Mouse (Mus musculus): ENCODE data around the gene Kcnj16.

Kcnj16 gene

DNA sequence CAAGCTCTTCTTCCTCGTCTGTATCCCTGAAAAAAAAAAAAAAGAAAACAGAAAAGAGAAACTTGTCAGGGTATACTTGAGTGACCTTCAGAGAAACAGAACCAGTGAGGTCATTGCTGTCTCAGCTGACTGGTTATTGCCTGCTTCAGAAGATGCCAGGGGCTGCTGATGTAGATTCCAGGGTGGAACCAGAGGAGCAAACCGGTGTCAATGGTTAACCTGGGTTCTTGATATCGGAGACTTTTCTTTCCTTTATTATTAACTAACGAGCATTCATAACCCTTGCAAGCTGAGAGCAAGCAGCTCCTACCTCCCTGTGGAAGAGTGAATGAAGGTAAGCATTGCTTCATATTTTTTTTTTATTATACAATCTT lies at the start of gene Kcnj16:
Gene Kcnj16 (plus strand): TSS at position 272 of the 374 bp plus-strand sequence.
- no peak for DNase-seq

DNA sequence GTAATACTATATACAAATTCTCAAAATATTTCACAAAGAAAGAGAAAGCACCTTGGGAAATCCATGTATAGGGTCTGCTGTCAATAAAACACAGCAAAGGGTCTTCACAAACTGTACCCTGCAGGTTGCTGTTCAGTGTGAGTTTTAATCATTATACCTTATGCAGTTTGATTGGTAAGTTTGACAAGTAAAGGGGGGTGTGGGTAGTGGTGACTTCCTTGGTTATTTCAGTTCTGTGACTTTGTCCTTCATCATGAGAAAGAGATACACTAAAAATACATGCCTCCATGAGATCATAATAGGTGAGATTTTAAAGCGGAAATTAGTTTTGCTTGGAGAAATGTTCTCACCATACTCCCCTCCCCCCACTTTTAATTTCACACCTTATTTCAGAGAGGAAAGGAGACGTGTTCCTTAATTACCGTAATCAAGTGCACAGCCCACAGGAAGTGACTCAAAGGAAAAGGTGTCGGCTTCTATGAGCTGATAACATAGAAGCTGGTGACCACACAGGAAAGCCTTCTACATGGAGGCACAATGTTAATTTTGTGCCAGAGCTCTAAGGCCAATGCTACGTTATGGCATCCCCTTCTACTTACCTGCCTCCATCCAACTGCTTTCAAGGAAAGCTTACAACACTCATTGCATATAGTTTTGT lies 48.9 kb upstream of the Kcnj16 start:
- no peak for DNase-seq

DNA sequence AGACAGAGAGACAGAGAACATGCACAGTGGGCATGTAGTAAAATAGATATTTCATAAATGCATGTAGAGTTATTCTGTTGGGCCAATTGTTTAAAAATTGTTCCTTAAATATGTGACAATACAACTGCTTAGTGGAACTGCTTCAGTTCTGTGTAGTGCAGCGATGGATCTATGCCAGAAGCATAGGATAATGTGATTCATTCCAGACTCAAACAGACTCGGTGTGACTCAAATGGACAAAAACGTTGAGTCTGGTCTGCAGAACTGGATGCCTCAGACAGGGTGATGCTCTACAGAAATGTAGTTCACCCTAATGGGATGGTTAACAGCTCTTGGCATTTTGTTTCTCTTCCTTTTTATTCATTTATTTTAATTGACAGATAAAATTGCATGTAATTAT lies 32.1 kb upstream of the Kcnj16 start:
- no peak for DNase-seq

DNA sequence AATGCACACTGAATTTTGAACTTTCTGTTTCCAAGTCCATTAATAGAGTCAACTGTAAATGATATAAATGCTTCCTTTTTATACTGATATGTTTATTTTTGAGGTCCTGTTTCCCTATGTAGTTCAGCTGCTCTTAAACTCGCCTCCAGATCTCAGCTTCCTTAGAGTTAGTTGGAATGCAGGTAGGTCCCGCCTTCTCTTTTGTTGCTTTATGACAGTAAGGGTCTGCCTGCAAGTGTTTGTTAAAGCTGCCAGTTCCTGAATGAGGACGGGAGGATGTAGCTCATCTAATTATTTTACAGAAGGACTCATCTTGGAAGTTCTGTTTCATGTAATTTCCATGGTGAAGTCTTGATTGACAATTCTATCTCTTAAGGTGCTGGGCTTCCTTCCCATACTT lies 25.6 kb upstream of the Kcnj16 start:
- DNase-seq: no peak

DNA sequence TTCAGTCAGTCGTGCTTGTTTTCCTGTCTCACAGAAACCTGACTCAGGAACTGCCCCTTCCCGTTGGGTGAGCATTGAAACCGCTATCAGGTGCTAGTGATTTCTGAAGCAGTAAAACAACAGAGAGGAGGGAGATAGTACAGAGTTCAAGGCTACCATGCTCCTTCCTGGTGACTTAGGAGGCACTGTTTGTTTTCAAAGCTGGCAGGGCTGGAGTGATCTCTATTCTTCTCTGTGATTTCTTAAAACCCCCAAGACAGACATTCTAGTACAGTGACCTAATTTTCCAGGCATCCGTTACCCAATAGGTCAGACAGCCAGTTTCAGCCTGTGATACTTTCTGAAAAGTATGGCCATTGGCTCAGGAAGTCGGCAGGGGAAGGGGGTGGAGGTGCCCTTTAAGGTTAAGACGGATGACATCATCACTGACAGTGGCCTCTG lies 25.1 kb upstream of the Kcnj16 start:
- no peak for DNase-seq

DNA sequence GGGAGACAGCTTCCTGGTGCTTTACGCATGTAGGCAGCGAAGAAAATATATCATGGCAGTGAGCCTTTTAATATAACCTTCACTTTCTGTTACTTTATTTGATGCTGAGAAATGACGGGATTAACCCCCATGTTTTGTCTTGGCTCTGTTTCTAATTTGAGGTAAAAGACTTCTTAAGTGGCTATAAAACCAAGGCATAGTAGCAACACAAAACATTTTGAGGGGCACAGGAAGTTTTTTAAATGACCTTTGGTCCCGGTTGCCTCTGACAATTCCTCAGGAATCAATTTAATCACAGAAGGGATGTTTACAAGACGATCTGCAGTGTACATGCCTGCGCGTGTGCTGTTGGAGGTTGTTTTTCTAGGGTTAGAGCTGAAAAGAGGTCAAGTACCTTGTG lies 11.2 kb upstream of the Kcnj16 start:
- no peak for DNase-seq

DNA sequence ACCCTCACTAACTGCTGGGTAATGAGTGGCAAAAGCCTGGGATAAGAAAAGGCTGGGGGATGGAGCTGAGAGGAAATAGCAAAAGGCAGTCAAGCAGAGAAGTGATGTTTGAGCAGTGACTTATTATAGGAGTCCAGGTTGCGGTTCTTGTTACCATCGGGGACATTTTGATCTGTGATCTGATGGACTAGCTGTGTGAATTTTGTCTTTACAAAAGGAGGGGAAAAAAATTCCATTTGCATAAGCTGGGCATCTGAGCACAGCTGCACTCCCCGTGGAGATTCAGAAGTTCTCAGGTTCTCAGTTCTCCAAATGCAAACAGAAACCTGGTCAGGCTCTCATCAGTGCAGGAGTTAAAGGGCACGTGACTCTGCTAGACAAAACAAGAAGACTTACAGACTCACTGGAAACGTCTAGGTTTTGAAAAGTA lies 6.2 kb upstream of the Kcnj16 start:
- no peak for DNase-seq

DNA sequence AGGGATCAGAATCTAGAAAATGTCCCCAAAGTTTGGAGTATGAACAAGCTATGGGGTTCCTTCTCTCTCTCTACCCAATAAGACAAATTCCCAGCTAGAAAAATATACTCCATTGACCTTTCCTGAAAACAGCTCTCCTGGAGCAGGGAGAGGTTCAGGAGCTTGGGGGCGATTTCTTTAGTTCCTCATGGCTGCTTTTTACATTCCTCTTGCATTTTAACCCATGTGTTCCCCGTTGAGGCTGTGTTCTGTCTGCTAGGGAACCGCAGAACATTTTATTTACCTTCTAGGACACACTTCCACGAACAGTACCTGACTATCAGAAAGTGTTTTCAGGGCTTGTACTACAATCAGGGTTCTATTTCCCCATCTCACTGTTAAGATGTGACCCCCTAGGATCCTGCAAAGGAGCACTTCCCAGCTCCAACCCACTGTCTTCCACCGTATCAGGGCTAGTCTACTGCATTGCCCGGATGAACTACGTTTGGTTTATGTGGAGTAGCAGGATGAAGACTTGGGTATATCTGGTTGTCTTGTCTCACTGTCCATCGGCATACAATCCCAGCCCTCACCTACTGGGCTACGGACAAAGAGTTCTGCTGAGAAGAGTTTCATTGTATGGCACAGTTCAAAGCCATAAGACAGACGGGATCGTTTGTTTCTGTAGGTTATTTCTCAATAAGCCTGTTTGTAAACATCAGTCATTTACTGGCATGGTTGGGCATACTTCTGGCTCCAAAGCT lies 643 bp upstream of the Kcnj16 start:
- DNase-seq: no peak

DNA sequence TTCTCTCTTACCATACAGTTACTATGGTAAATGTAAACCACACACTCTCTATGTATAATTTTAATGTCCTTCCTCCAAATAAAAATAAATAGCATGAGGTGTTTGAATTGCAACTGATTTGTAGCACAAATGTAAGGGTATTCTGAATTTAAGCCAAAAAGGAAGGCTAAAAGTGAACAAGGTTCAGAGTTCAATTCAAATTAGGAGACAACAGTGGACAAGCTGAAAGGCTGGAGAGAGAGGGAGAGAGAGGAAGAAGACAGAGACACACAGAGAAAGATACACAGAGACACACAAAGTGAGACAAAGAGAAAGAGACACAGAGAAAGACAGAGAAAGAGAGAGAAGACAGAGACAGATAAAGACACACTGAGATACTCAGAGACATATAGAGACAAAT lies 1.1 kb downstream of the Kcnj16 start:
- DNase-seq: no peak

DNA sequence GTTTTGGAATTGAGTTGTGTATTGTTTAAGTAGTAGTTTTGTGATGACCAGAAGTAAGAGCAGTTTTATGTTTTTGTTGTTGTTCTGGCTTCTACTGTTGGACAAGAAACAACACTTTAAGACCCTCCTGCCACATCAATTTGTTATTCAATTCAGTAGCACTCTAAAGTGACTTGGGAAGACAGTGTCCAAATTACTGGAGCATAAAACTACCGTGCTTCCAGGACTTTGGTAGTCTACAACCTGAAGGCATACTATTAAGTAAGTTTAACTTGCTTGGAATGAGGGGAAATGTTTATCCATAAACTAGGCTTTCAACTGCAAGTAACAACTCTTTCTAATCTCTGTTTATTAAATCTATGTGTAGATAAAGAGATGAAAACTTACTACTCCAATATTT lies 17.7 kb downstream of the Kcnj16 start:
- no peak for DNase-seq

DNA sequence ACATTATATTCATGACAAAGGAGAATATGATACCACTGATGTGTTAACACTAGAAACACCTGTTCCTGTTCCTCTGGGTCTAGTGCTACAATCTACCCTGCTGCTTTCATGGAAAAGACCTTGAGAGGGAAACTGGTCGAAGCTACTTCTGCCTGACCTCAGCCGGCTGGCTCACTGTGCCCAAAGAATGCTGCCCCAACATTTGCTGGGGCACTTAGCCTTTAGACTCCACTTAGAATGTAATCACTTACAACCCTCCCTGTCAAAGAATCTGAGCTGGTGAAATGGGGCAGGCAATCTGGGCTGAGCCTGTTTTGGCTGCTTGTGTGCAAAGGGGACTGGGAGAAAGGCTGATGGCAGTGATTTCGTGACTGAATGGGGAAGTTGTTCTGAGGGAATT lies 18.1 kb downstream of the Kcnj16 start:
- no peak for DNase-seq

DNA sequence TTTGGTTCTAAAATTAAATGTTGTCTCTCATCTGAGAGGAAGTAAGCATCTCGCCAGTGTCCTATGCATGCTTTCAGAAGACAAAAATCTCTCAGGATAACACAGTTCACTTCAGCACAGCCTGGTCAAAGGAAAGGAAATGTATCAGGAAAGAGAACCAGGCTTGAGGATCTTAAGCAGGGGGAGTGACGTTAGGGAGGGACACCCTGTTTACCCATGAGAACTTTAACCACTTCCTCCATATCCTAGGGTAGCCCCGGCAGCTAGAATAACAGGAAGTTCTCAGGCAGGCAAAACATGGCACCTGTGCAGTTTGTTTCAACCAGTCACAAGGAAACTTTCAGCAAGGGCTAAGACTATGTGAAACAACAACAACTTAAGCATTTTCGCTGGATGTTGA lies 25.8 kb downstream of the Kcnj16 start:
- no peak for DNase-seq

DNA sequence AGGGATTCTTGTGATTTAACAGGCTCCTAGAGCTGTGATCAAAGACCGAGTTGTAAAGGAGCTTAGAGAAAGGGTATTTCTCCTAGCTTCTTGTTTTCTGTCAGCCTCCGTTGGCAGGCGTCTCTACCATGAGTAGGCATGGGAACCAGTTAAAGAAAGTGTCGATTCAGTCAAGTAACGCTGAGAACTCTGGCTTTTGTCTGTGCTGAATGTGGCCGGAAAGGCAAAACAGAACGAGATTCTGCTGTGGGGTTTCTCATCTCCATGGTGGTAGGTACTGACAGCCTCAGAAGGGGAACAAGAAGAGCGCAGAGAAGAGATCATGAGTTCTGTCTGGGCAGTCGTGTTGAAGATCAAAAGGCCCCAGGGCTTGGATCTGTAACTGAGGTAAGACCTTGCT lies 29.4 kb downstream of the Kcnj16 start:
- peak in 1 of 2 experiments; percentile 1 for DNase-seq

DNA sequence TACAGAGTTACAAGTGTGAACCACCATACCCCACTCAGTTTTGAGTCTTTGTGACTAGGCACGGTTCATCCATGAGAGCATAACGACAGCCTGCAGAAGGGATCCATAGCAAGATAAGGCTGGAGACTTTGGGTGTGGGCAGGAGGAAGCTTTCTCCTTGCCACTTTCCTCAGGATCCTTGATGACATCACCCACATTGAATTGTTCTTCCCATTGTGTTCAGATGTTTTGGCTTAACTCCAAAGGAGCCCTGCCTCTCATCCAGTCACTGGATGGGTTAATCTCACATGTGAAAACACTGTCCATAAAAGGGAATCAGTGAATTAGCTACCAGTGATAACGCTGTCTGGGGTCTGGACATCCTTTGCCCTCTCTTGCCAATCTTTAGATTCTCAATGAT lies 37.3 kb downstream of the Kcnj16 start:
- no peak for DNase-seq

DNA sequence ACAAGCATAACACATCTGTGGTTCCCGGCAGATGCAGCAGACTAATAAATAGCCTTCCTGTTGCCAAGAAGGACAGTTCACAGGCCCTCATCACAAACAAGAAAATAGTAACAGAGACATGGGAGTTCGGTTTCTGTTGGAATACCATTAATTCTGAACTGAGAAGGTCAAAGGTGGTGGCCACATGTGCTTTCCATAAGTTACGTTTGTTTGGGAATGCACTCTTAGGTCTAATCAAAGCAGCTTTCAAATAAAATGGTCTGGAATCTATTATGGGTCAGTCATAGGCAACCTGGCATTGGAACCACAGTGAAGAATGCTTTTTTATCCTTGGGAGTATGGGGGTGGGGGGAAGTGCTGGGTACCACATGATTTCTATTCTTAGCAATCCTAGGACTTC lies 41.6 kb downstream of the Kcnj16 start:
- no peak for DNase-seq

DNA sequence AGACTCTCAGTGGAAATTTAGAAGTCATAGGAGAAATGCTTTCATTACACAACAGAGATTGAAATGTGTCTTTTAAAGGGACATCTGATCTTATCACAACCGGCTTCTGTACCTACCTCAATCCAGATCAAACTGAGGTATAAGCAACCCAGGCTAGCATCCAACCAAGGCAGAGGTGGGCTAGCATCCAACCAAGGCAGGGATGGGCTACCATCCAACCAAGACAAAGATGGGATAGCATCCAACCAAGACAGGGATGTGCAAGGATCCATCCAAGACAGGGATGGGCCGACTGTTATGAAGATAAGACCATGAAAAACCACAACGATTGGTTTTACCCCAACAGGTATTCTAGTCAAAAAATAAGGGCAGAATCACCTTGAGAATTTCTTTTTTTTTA lies 48.4 kb downstream of the Kcnj16 start:
- DNase-seq: peak; percentile 42 to 61

DNA sequence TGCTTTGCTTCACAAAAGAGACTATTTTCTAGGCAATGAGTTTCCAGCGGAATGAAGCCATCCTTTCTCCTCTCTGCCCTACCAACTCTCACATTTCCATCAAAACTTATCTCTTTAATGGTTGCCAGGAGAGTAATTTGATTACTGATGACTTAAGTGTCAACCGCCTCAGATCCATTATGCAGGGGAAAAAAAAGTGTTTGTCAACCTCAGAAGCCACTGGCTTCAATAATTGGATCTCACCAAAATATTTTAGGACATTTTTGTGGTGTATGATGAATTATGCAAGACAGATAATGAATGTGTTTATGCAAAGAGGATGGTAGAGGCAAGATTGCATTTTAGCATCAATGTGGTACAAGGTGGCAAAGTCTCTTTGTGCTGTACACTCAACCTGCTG lies 52.4 kb downstream of the Kcnj16 start:
- DNase-seq: no peak

DNA sequence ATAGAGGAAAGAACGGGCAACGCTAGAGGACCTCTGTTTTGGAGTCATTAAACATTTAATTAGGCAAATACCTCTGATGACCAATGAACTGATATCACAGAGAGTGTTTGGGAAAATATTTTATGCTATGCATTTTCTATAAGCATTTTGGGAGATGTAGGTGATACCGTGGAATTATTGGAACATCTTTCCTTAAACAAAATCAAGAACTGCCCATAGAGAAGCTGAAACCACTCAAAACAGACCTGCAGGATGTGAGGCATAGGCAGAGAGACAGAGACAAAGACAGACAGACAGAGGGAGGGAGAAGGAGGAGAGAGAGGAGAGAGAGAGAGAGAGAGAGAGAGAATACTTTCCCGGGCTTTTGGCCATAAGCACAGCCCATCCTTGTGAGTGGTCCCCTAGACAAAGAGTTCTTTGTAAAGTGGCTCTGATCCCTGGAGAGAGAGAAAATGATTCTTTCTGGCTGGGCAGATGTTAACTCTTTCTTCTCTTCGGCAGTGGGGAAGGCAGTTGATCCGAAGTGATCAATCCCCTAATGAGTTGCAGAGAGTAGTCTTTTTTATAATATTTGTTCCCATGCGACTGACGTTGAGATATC lies 54.9 kb downstream of the Kcnj16 start:
- no peak for DNase-seq

DNA sequence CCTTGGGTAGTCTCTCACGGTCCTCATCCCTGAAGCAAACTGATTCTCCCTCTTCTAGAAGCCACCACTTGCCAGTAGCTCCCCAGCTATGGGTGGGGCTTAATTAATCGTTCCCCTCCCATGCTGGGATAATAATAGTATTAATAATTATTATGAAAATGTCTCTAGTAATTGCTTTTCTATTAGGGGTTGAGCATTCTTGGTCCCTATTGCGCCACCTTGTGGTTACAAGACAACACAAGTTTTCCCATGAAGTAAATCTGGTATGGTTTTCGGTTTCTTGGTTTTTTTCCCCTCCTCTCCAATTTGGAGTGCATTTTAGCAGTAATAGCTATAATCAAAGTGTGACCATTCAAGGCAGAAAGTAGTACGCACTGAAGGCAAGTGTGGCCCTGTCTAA lies 74.3 kb downstream of the Kcnj16 start:
- DNase-seq: peak; percentile 65 to 70

DNA sequence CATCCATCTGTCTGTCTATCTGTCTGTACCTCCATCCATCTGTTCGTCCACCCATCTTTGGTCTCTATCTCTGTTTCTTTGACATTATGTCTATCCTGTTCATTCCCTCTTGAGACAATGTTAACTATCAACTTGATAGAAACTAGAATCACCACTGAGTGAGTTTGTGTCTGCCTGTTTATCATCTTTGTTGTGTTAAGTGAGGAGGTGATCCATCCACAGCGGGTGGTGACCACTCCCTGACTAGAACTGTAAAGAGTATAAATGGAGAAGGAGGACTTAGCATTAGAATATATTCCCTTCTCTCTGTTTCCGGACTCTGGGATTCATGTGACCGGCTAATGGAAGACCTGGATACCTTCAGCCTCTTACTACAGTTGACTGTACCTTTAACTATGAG lies 75.5 kb downstream of the Kcnj16 start:
- DNase-seq: no peak

DNA sequence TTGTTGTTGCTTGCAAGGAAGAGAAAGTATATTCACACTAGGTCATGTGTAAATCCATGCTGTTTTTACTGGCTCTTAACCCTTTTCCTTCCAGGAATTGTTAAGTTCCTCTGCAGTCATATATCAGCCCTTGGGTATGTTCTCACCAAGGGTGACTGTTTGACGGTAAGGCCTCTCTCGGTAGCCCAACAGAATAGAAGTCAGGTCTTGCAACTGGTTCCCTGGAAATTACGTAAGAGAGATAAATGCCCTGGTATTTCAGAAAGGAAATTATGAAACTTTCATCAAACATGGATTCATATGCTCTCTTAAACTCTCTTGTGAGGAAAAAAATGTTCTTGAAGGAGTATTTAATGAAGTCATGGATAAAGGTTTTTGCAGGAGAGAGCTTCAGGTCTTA lies 86.4 kb downstream of the Kcnj16 start:
- DNase-seq: no peak

DNA sequence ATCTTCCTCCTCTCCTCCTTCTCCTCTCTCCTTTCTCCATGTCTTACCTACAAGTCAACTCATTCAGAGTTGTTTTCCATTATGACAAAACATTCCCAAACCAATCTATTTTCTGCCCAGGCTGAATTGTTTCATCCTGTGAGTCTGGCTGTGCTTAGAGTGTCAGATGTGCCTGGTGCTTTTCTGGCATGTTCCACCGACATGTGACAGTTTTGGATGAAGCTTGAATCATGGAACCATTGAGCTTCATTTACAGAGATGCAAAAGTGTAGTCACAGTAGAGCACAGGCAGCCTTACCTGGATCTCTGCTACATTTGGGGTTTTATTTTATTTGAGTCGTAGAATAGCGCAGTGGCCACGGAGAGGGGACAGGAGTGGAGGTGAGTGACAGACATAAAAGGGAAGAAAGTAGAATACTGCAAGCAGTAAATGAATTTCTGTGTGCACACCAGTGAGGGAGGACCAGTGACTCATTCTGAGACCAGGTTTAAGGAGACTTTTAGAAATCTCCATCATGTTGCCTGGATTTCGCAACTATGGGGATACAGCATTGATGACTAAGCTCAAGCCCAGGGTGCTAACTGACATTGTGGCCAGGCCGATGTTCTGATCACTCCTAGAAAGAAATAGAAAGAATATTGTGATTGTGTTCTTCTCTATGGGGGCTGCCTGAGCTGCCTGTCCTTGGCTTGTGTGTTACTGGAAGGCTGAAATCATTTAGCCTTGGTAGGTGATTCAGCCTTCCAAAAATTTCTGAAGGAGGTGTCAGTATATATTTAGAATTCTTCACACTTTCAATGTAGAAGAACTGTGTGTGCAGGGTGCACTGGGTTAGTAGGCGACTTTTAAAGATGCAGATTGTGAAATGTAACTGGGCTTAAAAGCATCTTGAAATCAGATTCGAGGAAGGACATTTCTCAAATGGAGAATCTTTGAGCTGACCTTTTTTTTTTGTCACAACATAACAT lies 87.3 kb downstream of the Kcnj16 start:
- peak; percentile 41 to 60 for DNase-seq

DNA sequence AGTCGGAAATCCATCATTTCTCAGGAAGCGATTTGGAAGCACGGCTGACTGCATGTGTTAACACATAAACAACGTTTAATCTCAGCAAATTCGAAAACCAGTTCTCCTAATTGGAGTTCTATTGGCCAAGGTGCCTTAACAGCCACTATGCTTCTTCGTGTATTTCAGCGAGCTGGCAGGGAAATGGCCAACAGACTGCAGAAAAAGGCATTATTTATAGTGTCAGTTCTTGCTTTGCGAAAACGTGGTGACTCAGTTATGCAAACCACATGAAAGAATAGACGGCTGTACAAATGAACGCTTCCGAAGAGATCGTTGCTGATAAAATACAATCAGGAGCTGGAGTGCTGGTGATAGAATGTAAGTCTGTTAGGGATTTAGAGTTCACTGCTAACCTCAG lies 88.2 kb downstream of the Kcnj16 start:
- DNase-seq: no peak
